Mouse (Mus musculus): ENCODE measurements at regions not wholly inside any gene's neighbourhood (a gene's known extent, or its start where the extent isn't known, plus 50 kb on each side); places are given as distances from the start of the nearest gene placed in this dataset.
A peak's percentile ranks its signal among the peaks of the same experiment; 100 is the strongest.

DNA sequence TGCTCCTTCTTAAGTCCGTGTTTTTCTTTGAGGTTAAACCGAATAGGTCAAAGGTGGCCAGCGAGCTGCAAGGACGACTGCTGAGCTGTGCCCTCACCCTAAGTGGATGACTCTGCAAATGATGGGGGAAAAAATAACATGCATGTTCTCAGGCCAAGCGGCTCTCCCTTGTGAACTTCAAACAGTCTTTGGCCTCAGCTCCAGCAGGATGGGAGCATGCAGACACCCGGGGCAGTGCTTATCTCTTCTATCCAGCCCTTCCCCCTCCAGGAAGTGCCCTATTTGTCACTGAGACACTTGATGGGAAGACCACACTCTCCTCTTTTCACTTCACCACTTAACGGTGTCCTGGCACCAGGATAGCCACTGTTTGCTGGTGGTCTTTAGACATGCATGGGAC lies 157.3 kb upstream of the Serp2 start:
- Histone ChIP-seq H3K36me3 (no peaks in the 10 kb centered on the region), H3K4me1 (no peaks in the 10 kb centered on the region), H3K4me3 (no peak overlapping the region), H3K9ac (replicated peaks) (no peak overlapping the region), H3K27me3 (no peaks in the 10 kb centered on the region), H3K4me2 (replicated peaks) (no peak overlapping the region), H3K9me3 (no peaks in the 10 kb centered on the region), H3K27ac (replicated peaks) (no peak overlapping the region)
- no peak for ATAC-seq (ENCODE audit: low FRiP score, low read depth)
- WGBS = 67% methylated on average over 7 of the region's 7 CpGs

DNA sequence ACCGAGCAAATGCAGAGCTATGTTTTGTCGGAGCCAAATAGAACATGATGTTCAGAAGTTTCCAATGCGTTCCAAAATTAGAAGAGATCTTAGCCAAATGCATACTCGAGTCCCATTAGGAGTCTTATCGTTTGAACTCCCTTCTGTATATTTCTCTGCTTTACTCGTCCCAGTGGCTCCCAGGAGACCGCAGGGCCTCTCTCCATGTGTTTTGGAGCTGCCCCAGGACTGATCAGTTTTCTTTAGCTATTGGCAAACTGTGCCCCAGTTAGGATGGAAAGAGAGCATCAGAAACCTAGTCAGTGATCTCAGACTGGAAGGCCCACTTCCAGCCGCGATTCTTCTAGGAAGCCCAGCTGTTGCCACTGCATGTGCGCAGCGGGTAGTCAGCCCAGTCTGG lies 152.0 kb upstream of the Serp2 start:
- no peak for ATAC-seq (ENCODE audit: low FRiP score, low read depth)
- Histone ChIP-seq H3K27ac (replicated peaks) (no peak overlapping the region), H3K4me3 (no peak overlapping the region), H3K27me3 (no peaks in the 10 kb centered on the region), H3K9ac (replicated peaks) (no peak overlapping the region), H3K4me2 (replicated peaks) (no peak overlapping the region), H3K36me3 (no peaks in the 10 kb centered on the region), H3K4me1 (no peaks in the 10 kb centered on the region), H3K9me3 (no peaks in the 10 kb centered on the region)
- 88% methylated on average over 11 of the region's 11 CpGs for WGBS

- no peak for ATAC-seq (ENCODE audit: low FRiP score, low read depth)
- no peaks in the 10 kb centered on the region for H3K27me3 ChIP-seq
- no peak overlapping the region for H3K4me3 ChIP-seq
- H3K9me3 ChIP-seq = no peaks in the 10 kb centered on the region
- no peak overlapping the region for H3K4me2 ChIP-seq (replicated peaks)
- 89% methylated on average over 7 of the region's 7 CpGs for WGBS
- no peak overlapping the region for H3K27ac ChIP-seq (replicated peaks)
- no peak overlapping the region for H3K9ac ChIP-seq (replicated peaks)
- no peaks in the 10 kb centered on the region for H3K36me3 ChIP-seq
- H3K4me1 ChIP-seq = peaks cover 9% of the 10 kb centered on the region
Measured at GRCm38 (mm10) chr14:76703373-76703764, 146.7 kb upstream of the Serp2 start.

- Histone ChIP-seq H3K9me3 (no peaks in the 10 kb centered on the region), H3K4me2 (replicated peaks) (no peak overlapping the region), H3K27me3 (no peaks in the 10 kb centered on the region), H3K36me3 (no peaks in the 10 kb centered on the region), H3K4me1 (peaks cover 9% of the 10 kb centered on the region), H3K27ac (replicated peaks) (no peak overlapping the region), H3K9ac (replicated peaks) (no peak overlapping the region), H3K4me3 (no peak overlapping the region)
- ATAC-seq (ENCODE audit: low FRiP score, low read depth) = no peak
- WGBS = 74% methylated on average over 8 of the region's 8 CpGs
Measured at GRCm38 (mm10) chr14:76702709-76703372, 146.2 kb upstream of the Serp2 start.

DNA sequence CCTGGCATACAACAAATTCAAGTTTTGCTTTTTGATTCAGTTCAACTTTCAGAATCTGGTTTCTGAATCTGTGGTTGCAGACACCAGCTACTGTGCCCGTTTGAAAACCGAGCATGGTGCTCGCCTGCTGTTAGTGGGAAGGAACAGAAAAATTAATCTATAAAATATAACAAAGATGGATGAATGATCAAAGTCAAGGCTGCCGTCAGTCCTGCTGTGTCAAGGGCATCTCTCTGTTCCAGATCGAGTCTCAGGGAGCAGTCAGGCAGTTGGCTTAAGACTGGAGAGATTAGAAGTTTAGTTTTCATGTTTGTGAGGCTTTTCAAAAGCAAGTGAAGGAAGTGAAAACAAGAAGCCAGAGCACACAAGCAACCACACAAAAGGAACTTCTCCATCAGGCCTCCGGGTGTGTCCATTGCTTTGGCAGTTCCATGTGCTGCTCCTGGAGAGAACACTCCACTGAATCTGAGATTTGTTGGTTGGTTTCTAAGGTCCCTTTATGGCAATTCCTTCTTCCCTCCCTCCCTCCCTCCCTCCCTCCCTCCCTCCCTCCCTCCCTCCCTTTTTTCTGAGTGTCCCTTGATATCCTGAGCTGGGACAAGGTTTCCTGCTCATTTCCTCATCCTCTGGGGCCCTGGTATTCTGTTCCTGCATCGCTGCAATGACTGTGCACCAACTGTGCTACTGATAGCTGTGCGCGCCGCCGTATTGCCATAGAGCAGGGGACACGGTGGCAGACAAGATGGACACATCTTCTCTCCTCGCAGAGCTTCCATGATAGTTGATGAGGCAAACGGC lies 145.4 kb upstream of the Serp2 start:
- Histone ChIP-seq H3K4me1 (peaks cover 9% of the 10 kb centered on the region), H3K36me3 (no peaks in the 10 kb centered on the region), H3K9ac (replicated peaks) (no peak overlapping the region), H3K4me2 (replicated peaks) (no peak overlapping the region), H3K4me3 (no peak overlapping the region), H3K27ac (replicated peaks) (no peak overlapping the region), H3K27me3 (no peaks in the 10 kb centered on the region), H3K9me3 (no peaks in the 10 kb centered on the region)
- ATAC-seq (ENCODE audit: low FRiP score, low read depth) = no peak
- WGBS = 75% methylated on average over 14 of the region's 14 CpGs

DNA sequence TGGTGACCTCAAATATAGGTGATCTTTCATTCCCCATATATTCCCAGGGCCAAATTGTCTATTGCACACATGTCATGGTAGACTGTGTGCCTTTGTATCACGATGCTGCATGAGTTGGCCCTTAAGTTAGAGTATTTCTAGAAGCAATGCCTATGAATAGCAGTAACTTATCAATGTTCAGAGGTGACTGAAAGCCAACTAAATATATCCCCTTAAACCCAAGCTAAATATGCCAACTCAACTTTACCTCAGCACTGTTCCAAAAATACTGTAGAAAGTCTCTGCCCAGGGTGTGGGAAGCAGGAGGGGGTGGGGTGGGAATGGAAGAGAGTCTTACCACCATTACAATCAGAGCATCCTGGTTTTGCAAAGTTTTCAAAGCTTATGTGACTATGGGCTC lies 144.6 kb upstream of the Serp2 start:
- Histone ChIP-seq H3K27ac (replicated peaks) (no peak overlapping the region), H3K9ac (replicated peaks) (no peak overlapping the region), H3K4me2 (replicated peaks) (no peak overlapping the region), H3K36me3 (no peaks in the 10 kb centered on the region), H3K4me1 (peaks cover 12% of the 10 kb centered on the region), H3K9me3 (no peaks in the 10 kb centered on the region), H3K4me3 (no peak overlapping the region), H3K27me3 (no peaks in the 10 kb centered on the region)
- 90% methylated on average over 1 of the region's 1 CpGs for WGBS
- ATAC-seq (ENCODE audit: low FRiP score, low read depth) = no peak

GRCm38 (mm10) chr14:76700796-76701195 lies 144.1 kb upstream of the Serp2 start:
- WGBS = 82% methylated on average over 3 of the region's 3 CpGs
- Histone ChIP-seq H3K4me3 (no peak overlapping the region), H3K36me3 (no peaks in the 10 kb centered on the region), H3K4me2 (replicated peaks) (no peak overlapping the region), H3K9ac (replicated peaks) (no peak overlapping the region), H3K27me3 (no peaks in the 10 kb centered on the region), H3K27ac (replicated peaks) (no peak overlapping the region), H3K4me1 (peaks cover 12% of the 10 kb centered on the region), H3K9me3 (no peaks in the 10 kb centered on the region)
- no peak for ATAC-seq (ENCODE audit: low FRiP score, low read depth)

DNA sequence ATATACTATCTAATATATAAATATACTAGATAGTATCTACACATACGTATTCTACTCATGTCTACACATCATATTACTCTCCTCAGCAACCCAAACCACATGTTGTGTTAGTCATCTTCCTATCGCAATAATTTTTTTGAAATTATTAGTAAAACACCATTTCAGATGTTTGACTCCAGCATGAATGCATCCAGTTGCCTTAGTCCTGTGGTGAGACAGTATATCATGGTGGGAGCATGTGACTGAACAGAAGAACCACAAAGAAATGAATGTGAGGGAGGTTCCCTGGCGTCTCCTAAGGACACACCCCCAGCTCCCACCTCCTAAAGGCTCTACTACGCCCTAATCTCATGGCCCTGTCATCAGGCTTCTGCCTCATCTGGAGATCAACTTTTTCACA lies 143.5 kb upstream of the Serp2 start:
- WGBS = 87% methylated on average over 4 of the region's 4 CpGs
- Histone ChIP-seq H3K27me3 (no peaks in the 10 kb centered on the region), H3K4me3 (no peak overlapping the region), H3K9ac (replicated peaks) (no peak overlapping the region), H3K36me3 (no peaks in the 10 kb centered on the region), H3K4me2 (replicated peaks) (no peak overlapping the region), H3K27ac (replicated peaks) (no peak overlapping the region), H3K4me1 (peaks cover 12% of the 10 kb centered on the region), H3K9me3 (no peaks in the 10 kb centered on the region)
- no peak for ATAC-seq (ENCODE audit: low FRiP score, low read depth)

DNA sequence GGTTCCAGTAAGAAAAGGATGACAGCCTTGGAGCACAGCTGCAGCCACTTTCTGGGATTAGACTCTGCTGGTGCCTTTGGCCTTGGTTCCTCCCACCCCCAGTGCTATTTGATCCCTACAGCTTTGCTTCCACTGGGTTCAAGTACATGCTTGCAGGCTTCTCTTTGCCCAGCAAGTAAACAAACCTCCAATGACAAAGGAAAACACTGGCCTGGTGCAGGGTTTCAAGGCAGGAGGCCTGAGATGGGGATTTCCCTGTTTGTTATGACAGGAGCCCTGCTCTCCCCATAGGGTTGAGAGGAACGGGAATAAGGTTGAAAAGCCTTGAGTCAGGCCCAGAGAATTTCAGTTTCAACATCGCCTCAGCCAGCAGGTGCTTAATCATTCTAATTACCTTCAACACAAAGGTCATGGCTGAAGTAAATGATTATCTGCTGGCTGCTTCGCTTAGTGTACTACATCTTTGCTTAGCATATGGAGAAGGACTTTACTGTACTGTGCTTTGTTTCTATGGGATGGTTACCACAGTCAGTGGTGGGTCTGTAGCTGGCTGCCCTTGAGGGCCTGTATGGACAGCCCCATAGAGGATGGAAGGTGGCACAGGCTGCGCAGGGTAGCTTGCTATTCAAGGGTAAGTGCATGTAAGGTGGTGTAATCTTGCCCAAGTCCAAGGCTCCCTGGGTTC lies 142.2 kb upstream of the Serp2 start:
- 48% methylated on average over 4 of the region's 4 CpGs for WGBS
- Histone ChIP-seq H3K9ac (replicated peaks) (no peak overlapping the region), H3K4me1 (peaks cover 12% of the 10 kb centered on the region), H3K27ac (replicated peaks) (no peak overlapping the region), H3K4me2 (replicated peaks) (no peak overlapping the region), H3K36me3 (no peaks in the 10 kb centered on the region), H3K27me3 (no peaks in the 10 kb centered on the region), H3K4me3 (no peak overlapping the region), H3K9me3 (no peaks in the 10 kb centered on the region)
- no peak for ATAC-seq (ENCODE audit: low FRiP score, low read depth)

GRCm38 (mm10) chr14:76696729-76697128 lies 140.0 kb upstream of the Serp2 start:
- H3K4me3 ChIP-seq = no peak overlapping the region
- H3K9me3 ChIP-seq = no peaks in the 10 kb centered on the region
- no peaks in the 10 kb centered on the region for H3K27me3 ChIP-seq
- ATAC-seq (ENCODE audit: low FRiP score, low read depth) = no peak
- H3K27ac ChIP-seq (replicated peaks) = 0 out of 2 replicates have a peak overlapping the region, but pooled peaks have one; percentile 15
- 62% methylated on average over 4 of the region's 4 CpGs for WGBS
- no peaks in the 10 kb centered on the region for H3K36me3 ChIP-seq
- peaks cover 12% of the 10 kb centered on the region; the same call in 1 of the 2 replicates for H3K4me1 ChIP-seq
- H3K4me2 ChIP-seq (replicated peaks) = no peak overlapping the region
- no peak overlapping the region for H3K9ac ChIP-seq (replicated peaks)

- Histone ChIP-seq H3K36me3 (no peaks in the 10 kb centered on the region), H3K4me2 (replicated peaks) (no peak overlapping the region), H3K4me1 (peaks cover 12% of the 10 kb centered on the region; the same call in 1 of the 2 replicates), H3K4me3 (no peak overlapping the region), H3K9me3 (no peaks in the 10 kb centered on the region), H3K27me3 (no peaks in the 10 kb centered on the region), H3K9ac (replicated peaks) (no peak overlapping the region), H3K27ac (replicated peaks) (no peak overlapping the region)
- ATAC-seq (ENCODE audit: low FRiP score, low read depth) = no peak
- 69% methylated on average over 18 of the region's 18 CpGs for WGBS
Measured at GRCm38 (mm10) chr14:76695691-76696355, 139.1 kb upstream of the Serp2 start.

GRCm38 (mm10) chr14:76694894-76695293 lies 138.2 kb upstream of the Serp2 start:
- H3K4me3 ChIP-seq = no peak overlapping the region
- no peaks in the 10 kb centered on the region for H3K9me3 ChIP-seq
- H3K4me1 ChIP-seq = peaks cover 12% of the 10 kb centered on the region; the same call in 1 of the 2 replicates
- no peak overlapping the region for H3K4me2 ChIP-seq (replicated peaks)
- H3K36me3 ChIP-seq = no peaks in the 10 kb centered on the region
- no peaks in the 10 kb centered on the region for H3K27me3 ChIP-seq
- no peak overlapping the region for H3K9ac ChIP-seq (replicated peaks)
- WGBS = 89% methylated on average over 8 of the region's 8 CpGs
- H3K27ac ChIP-seq (replicated peaks) = no peak overlapping the region
- no peak for ATAC-seq (ENCODE audit: low FRiP score, low read depth)

All from midbrain, embryonic 12.5 days (tissue).